Mouse (Mus musculus): ENCODE measurements around the gene 5730507C01Rik.
"Not testable (repeated sequence)": the region's sequence is repeated elsewhere in the genome, so short reads cannot be mapped to it uniquely, and the experiment has no call there.

The 5730507C01Rik gene

GRCm38 (mm10) chr12:18514171-18514570 lies at the start of gene 5730507C01Rik:
Gene 5730507C01Rik, plus strand, starts transcription at chr12:18514510.
- peak; percentile 20 to 63 for DNase-seq

- DNase-seq = not testable (repeated sequence)
These were observed 306 bp downstream of the 5730507C01Rik start for GRCm38 (mm10) chr12:18514616-18515015.

GRCm38 (mm10) chr12:18515077-18515476 lies 767 bp downstream of the 5730507C01Rik start:
- peak in 1 of 2 experiments; percentile 5 for DNase-seq
